Mouse (Mus musculus) small intestine, adult 2 months (tissue): Measurements from ENCODE around the gene Podxl. TPM values are rescaled to one million over a fixed set of nuclear protein-coding genes. Genes with fewer than 3 reads are reported as not detected.
"Not testable (repeated sequence)": the region's sequence is repeated elsewhere in the genome, so short reads cannot be mapped to it uniquely, and the experiment has no call there.

ENCODE experiments used
- H3K27ac ChIP-seq: fragments of 200-500 bp; 2 replicates; pipeline ENCODE4 v1.5.1; 2012; ENCODE audit warnings: low read depth, low read length, control low read depth, inconsistent platforms; ENCODE audit not compliant: insufficient read depth
- H3K27me3 ChIP-seq: fragments of 200-500 bp; 2 replicates; pipeline ENCODE4 v1.6.1; 2012; ENCODE audit warnings: mild to moderate bottlenecking, moderate library complexity, low read length, inconsistent platforms; ENCODE audit not compliant: control insufficient read depth, insufficient read depth
- H3K36me3 ChIP-seq: fragments of 200-500 bp; 2 replicates; pipeline ENCODE4 v1.6.1; 2012; ENCODE audit warnings: mild to moderate bottlenecking, low read length, control low read depth, inconsistent platforms; ENCODE audit not compliant: control insufficient read depth, insufficient read depth
- H3K4me1 ChIP-seq: fragments of 200-500 bp; 2 replicates; pipeline ENCODE4 v1.6.1; 2012; ENCODE audit warnings: low read length, inconsistent platforms, mixed read lengths; ENCODE audit not compliant: control insufficient read depth, insufficient read depth, insufficient read length
- H3K4me3 ChIP-seq: fragments of 200-500 bp; 2 replicates; pipeline ENCODE4 v1.5.1; 2012; ENCODE audit warnings: low read depth, mild to moderate bottlenecking, control low read depth, inconsistent platforms, low read length, moderate library complexity
- CTCF ChIP-seq: fragments of 200-500 bp; IDR thresholded peaks from 2 replicates; pipeline ENCODE4 v1.5.1; 2012; ENCODE audit warnings: low read depth, mild to moderate bottlenecking, control low read depth, inconsistent platforms, low read length, moderate library complexity, mixed read lengths; ENCODE audit not compliant: insufficient replicate concordance, insufficient read length; ENCODE audit errors: extremely low read depth
- POLR2A ChIP-seq: fragments of 200-500 bp; IDR thresholded peaks from 2 replicates; pipeline ENCODE4 v1.6.1; 2012; ENCODE audit warnings: low read depth, mild to moderate bottlenecking, control low read depth, inconsistent platforms, low read length, moderate library complexity
- WGBS: fragments of 180-500 bp; shearing (Covaris S2); methylation state at CpG from one replicate; pipeline ENCODE4 v1.1.7; 2018; 5-methylcytosine and 5-hydroxymethylcytosine counted together
- polyA plus RNA-seq: library from polyadenylated mRNA; depleted of rRNA; stranded (reverse); fragments of >200 nt; gene quantifications from 2 replicates; pipeline ENCODE4 v1.2.3, GENCODE M21; 2012

Podxl gene
- polyA plus RNA-seq, 1 experiment: 17.0 TPM

GRCm38 (mm10) chr6:31567200-31567599, 3.4 kb upstream of the Podxl start:
- no peaks in the 10 kb centered on the region for H3K36me3 ChIP-seq
- H3K4me3 ChIP-seq: no peak overlapping the region
- TF ChIP-seq POLR2A (no peak), CTCF (no peak)
- H3K4me1 ChIP-seq: 0 out of 2 replicates have a peak, but pooled peaks cover 4% of the 10 kb centered on the region
- 54% methylated on average over 7 of the region's 7 CpGs for WGBS
- H3K27me3 ChIP-seq: peaks cover 26% of the 10 kb centered on the region
- no peak overlapping the region for H3K27ac ChIP-seq

DNA sequence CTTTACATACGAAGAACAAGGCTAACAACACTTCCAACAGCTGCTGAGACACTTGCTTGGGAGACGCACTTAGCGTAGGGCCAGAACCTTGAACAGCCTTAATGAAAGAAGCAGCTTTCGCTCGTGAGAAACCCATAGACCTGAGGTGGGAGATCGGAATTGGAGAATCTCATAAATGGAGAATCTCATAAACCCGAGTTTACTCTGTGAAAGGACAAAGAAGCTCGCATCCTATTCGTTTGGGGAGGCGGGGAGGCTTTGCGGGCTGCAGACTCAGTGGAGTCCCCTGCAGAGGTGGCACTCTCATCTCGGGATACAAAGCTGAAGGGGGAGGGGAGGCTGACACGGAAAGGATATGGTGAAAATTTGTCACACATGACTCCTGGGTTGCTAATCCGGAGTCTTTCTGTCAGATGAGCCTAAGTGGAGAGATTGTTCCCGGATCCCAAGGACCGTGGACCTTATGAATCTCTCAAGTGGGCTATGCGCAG, 1.2 kb upstream of the Podxl start:
- H3K4me1 ChIP-seq: 0 out of 2 replicates have a peak, but pooled peaks cover 4% of the 10 kb centered on the region
- 33% methylated on average over 17 of the region's 17 CpGs for WGBS
- H3K27ac ChIP-seq: no peak overlapping the region
- H3K27me3 ChIP-seq: peaks cover 29% of the 10 kb centered on the region
- TF ChIP-seq POLR2A (no peak), CTCF (no peak)
- no peaks in the 10 kb centered on the region for H3K36me3 ChIP-seq
- H3K4me3 ChIP-seq: no peak overlapping the region

DNA sequence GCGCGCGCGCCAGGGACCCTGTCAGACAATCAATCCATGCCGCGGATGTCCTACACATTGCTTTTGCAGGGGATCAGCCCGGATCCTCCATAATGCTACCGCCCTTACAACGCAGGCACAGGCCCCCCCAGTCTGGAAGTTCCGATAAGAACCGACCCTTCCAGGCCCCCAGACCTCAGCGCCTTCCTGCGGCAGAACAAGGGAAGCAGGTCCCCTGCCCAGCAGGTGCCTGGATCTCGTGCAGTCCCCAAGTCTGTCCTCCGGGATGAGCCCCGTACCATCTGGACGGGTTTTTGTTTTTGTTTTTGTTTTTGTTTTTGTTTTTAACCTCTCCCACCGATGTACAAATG, 376 bp upstream of the Podxl start:
- Histone ChIP-seq H3K27me3 (peaks cover 29% of the 10 kb centered on the region), H3K4me3 (peak overlapping the region; percentile 76), H3K4me1 (0 out of 2 replicates have a peak, but pooled peaks cover 4% of the 10 kb centered on the region), H3K36me3 (no peaks in the 10 kb centered on the region), H3K27ac (peak overlapping the region; percentile 30; the same call in 1 of the 2 replicates)
- WGBS: 2% methylated on average over 18 of the region's 18 CpGs
- TF ChIP-seq CTCF: no peak
- TF ChIP-seq POLR2A: no peak

- Histone ChIP-seq H3K27ac (no peak overlapping the region), H3K4me3 (peak overlapping the region; percentile 76), H3K36me3 (no peaks in the 10 kb centered on the region), H3K27me3 (peaks cover 29% of the 10 kb centered on the region), H3K4me1 (0 out of 2 replicates have a peak, but pooled peaks cover 4% of the 10 kb centered on the region)
- TF ChIP-seq POLR2A (no peak), CTCF (no peak)
- 14% methylated on average over 16 of the region's 16 CpGs for WGBS
These were observed 1.3 kb downstream of the Podxl start for GRCm38 (mm10) chr6:31562371-31563080.

GRCm38 (mm10) chr6:31561948-31562347, 1.8 kb downstream of the Podxl start:
- not testable (repeated sequence) for H3K27ac ChIP-seq

GRCm38 (mm10) chr6:31560138-31560959, 3.4 kb downstream of the Podxl start:
- 37% methylated on average over 13 of the region's 13 CpGs for WGBS
- no peak for TF ChIP-seq POLR2A
- TF ChIP-seq CTCF: no peak
- Histone ChIP-seq H3K36me3 (no peaks in the 10 kb centered on the region), H3K27me3 (peaks cover 29% of the 10 kb centered on the region), H3K27ac (no peak overlapping the region), H3K4me3 (0 out of 2 replicates have a peak overlapping the region, but pooled peaks have one; percentile 10), H3K4me1 (0 out of 2 replicates have a peak, but pooled peaks cover 4% of the 10 kb centered on the region)

More at GRCm38 (mm10) chr6:31561948-31562347, 1.8 kb downstream of the Podxl start:
- 86% methylated on average over 3 of the region's 3 CpGs for WGBS
- H3K27me3 ChIP-seq: peaks cover 29% of the 10 kb centered on the region
- H3K4me1 ChIP-seq, H3K36me3 ChIP-seq: not testable (repeated sequence)
- peak overlapping the region; percentile 76 for H3K4me3 ChIP-seq
